Mouse (Mus musculus) kidney, postnatal 0 days (tissue): ENCODE measurements around the gene B3gat2. TPM values are rescaled to one million over a fixed set of nuclear protein-coding genes. Genes with fewer than 3 reads are reported as not detected.

ENCODE experiments used
- ATAC-seq: fragments of 200-750 bp; cut with Nextera tagmentation; replicated peaks from 2 replicates; pipeline ENCODE4 v1.8.0; 2017; ENCODE audit warnings: low read depth, moderate number of reproducible peaks, moderate TSS enrichment, moderate library complexity; ENCODE audit not compliant: low FRiP score
- DNase-seq: peaks from one replicate; pipeline ENCODE4 v3.0.0-alpha.2; 2016; ENCODE audit warnings: low spot score
- H3K27ac ChIP-seq: fragments of 300-500 bp; sonication (generic); 2 replicates; pipeline ENCODE4 v1.5.1; 2014; ENCODE audit warnings: mild to moderate bottlenecking
- H3K27me3 ChIP-seq: fragments of 300-500 bp; sonication (generic); 2 replicates; pipeline ENCODE4 v1.6.1; 2014; ENCODE audit warnings: low read length, mixed read lengths; ENCODE audit not compliant: insufficient read depth
- H3K36me3 ChIP-seq: fragments of 300-500 bp; sonication (generic); 2 replicates; pipeline ENCODE4 v1.6.1; 2014; ENCODE audit warnings: low read length, mixed read lengths; ENCODE audit not compliant: insufficient read depth
- H3K4me1 ChIP-seq: fragments of 300-500 bp; sonication (generic); replicated peaks from 2 replicates; pipeline ENCODE4 v1.6.1; 2014; ENCODE audit warnings: antibody characterized with exemption, low read length, mixed read lengths; ENCODE audit not compliant: insufficient read depth
- H3K4me2 ChIP-seq: fragments of 300-500 bp; sonication (generic); 2 replicates; pipeline ENCODE4 v1.6.1; 2014; ENCODE audit warnings: mild to moderate bottlenecking, low read length, moderate library complexity, mixed read lengths
- H3K4me3 ChIP-seq: fragments of 300-500 bp; sonication (generic); replicated peaks from 2 replicates; pipeline ENCODE4 v1.5.1; 2014; ENCODE audit warnings: low read depth, low read length
- H3K9ac ChIP-seq: fragments of 300-500 bp; sonication (generic); 2 replicates; pipeline ENCODE4 v1.6.1; 2014; ENCODE audit warnings: low read depth, low read length
- H3K9me3 ChIP-seq: fragments of 300-500 bp; sonication (generic); replicated peaks from 2 replicates; pipeline ENCODE4 v1.6.1; 2016; ENCODE audit warnings: low read length, inconsistent platforms, mixed read lengths
- CTCF ChIP-seq: IDR thresholded peaks from 2 replicates; pipeline ENCODE4 v1.5.1; 2016; ENCODE audit warnings: antibody characterized with exemption, low read depth, mild to moderate bottlenecking, moderate library complexity
- WGBS: fragments of 180-500 bp; shearing (Covaris S2); extraction: QIAGEN DNeasy Blood & Tissue Kit; methylation state at CpG from one replicate; pipeline ENCODE4 v1.1.7; 2014; 5-methylcytosine and 5-hydroxymethylcytosine counted together
- polyA plus RNA-seq: library from polyadenylated mRNA; unstranded; fragments of >200 nt; fragmentation: Nextera tagmentation; extraction: Ambion mirVana; gene quantifications from 2 replicates; pipeline ENCODE4 v1.2.1, GENCODE M21; 2015

Gene B3gat2
- polyA plus RNA-seq, 1 experiment from 2014 or later = 13.1 TPM

- Histone ChIP-seq H3K27me3 (peaks cover 20% of the 10 kb centered on the region), H3K27ac (no peak overlapping the region), H3K4me3 (peak overlapping the region; percentile 45; the same call in 1 of the 2 replicates), H3K9me3 (no peaks in the 10 kb centered on the region), H3K4me2 (peak overlapping the region; percentile 87), H3K4me1 (peaks cover 8% of the 10 kb centered on the region), H3K36me3 (no peaks in the 10 kb centered on the region), H3K9ac (no peak overlapping the region)
- TF ChIP-seq CTCF = peak; percentile 44; the same call in 1 of the 2 replicates
- ATAC-seq = no peak
- DNase-seq = peak; percentile 48
- under 1% methylated on average over 7 of the region's 7 CpGs for WGBS
Observed at GRCm38 (mm10) chr1:23763726-23764125, 2.2 kb downstream of the B3gat2 start.

GRCm38 (mm10) chr1:23764710-23765109 lies 3.2 kb downstream of the B3gat2 start:
- DNase-seq = peak; percentile 8
- no peaks in the 10 kb centered on the region for H3K9me3 ChIP-seq
- H3K4me1 ChIP-seq = peaks cover 8% of the 10 kb centered on the region
- no peak overlapping the region for H3K27ac ChIP-seq
- H3K36me3 ChIP-seq = no peaks in the 10 kb centered on the region
- no peak overlapping the region for H3K9ac ChIP-seq
- peaks cover 16% of the 10 kb centered on the region for H3K27me3 ChIP-seq
- 54% methylated on average over 4 of the region's 4 CpGs for WGBS
- no peak for TF ChIP-seq CTCF
- no peak overlapping the region for H3K4me3 ChIP-seq
- no peak for ATAC-seq
- peak overlapping the region; percentile 4; the same call in 1 of the 2 replicates for H3K4me2 ChIP-seq

DNA sequence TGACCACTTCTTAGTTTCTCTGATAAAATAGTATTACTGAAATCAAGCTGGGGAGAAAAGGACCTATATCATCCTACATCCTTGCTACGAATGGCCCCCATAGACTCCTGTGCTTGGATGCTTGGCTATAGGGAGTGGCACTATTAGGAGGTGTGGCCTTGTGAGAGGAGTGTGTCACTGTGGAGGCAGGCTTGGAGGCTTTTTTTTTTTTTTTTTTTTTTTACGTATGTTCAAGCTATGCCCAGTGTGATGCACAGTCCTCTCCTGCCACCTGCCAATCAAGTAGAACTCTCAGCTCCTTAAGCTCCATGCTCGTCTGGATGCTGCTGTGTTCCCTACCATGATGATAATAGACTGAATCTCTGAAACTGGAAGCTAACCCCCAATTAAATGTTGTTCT lies 11.5 kb downstream of the B3gat2 start:
- Histone ChIP-seq H3K27me3 (no peaks in the 10 kb centered on the region), H3K4me2 (no peak overlapping the region), H3K27ac (no peak overlapping the region), H3K4me3 (no peak overlapping the region), H3K9me3 (no peaks in the 10 kb centered on the region), H3K9ac (no peak overlapping the region), H3K4me1 (no peaks in the 10 kb centered on the region), H3K36me3 (no peaks in the 10 kb centered on the region)
- DNase-seq (no peak), ATAC-seq (no peak)
- 75% methylated on average over 3 of the region's 3 CpGs for WGBS
- TF ChIP-seq CTCF = no peak

DNA sequence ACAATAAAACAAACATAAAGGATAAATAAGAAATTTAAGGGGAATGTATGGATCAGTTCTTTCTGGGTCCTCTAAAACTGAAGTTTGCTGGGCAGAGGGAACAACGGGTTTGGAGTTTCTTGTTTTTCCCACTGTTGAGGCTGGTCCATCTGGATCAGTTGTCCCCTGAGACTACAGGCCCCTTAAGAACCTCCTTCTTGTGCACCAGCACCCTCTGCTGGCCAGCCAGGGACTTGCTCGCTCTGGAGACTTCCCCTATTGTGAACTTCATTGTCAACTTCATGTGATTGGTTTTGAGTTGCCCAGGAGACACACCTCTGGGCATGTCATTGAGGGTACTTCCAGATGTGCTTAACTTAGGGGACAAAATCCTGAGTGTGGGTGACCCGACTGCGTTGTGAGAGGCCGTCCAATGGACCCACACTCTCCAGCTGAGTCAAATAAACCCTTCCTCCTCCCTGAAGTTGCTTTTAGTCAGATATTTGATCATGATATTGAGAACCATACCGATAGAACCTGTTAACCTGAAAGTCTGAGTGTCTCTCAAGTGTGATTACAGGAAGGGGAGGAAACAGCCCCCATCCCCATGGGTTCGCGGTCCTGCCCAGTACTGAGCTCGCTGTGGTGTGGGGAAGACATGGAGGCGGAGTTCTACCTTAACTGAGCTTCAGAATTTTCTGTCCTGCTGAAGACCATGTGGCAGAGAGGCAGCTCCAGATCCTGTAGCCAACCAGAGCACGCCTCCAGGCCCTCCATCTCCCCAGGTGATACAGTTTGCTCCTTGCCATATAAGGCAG lies 31.4 kb downstream of the B3gat2 start:
- 48% methylated on average over 11 of the region's 11 CpGs for WGBS
- peak; percentile 88 for DNase-seq
- no peaks in the 10 kb centered on the region for H3K36me3 ChIP-seq
- no peak overlapping the region for H3K27ac ChIP-seq
- H3K9ac ChIP-seq = no peak overlapping the region
- H3K4me2 ChIP-seq = no peak overlapping the region
- no peak overlapping the region for H3K4me3 ChIP-seq
- H3K4me1 ChIP-seq = no peaks in the 10 kb centered on the region
- peak; percentile 80 for ATAC-seq
- peak; percentile 96 for TF ChIP-seq CTCF
- no peaks in the 10 kb centered on the region for H3K27me3 ChIP-seq
- no peaks in the 10 kb centered on the region for H3K9me3 ChIP-seq

GRCm38 (mm10) chr1:23798306-23798705 lies 36.8 kb downstream of the B3gat2 start:
- ATAC-seq (no peak), DNase-seq (no peak)
- 60% methylated on average over 9 of the region's 9 CpGs for WGBS

GRCm38 (mm10) chr1:23821615-23822014 lies 60.1 kb downstream of the B3gat2 start:
- no peak for DNase-seq
- no peak overlapping the region for H3K27ac ChIP-seq
- no peak for TF ChIP-seq CTCF
- H3K4me2 ChIP-seq = no peak overlapping the region
- H3K36me3 ChIP-seq = no peaks in the 10 kb centered on the region
- no peak for ATAC-seq
- H3K9me3 ChIP-seq = no peaks in the 10 kb centered on the region
- no peak overlapping the region for H3K9ac ChIP-seq
- H3K4me1 ChIP-seq = no peaks in the 10 kb centered on the region
- 71% methylated on average over 5 of the region's 5 CpGs for WGBS
- no peak overlapping the region for H3K4me3 ChIP-seq
- no peaks in the 10 kb centered on the region for H3K27me3 ChIP-seq

More at GRCm38 (mm10) chr1:23798306-23798705, 36.8 kb downstream of the B3gat2 start:
- Histone ChIP-seq H3K9ac (no peak overlapping the region), H3K4me3 (no peak overlapping the region), H3K4me2 (no peak overlapping the region), H3K36me3 (no peaks in the 10 kb centered on the region), H3K9me3 (no peaks in the 10 kb centered on the region), H3K27ac (no peak overlapping the region), H3K27me3 (no peaks in the 10 kb centered on the region), H3K4me1 (no peaks in the 10 kb centered on the region)
- no peak for TF ChIP-seq CTCF
